Mouse (Mus musculus) midbrain, embryonic 13.5 days (tissue): ENCODE data around the gene Vmn1r81. TPM values are rescaled to one million over a fixed set of nuclear protein-coding genes. Genes with fewer than 3 reads are reported as not detected.

ENCODE experiments used
- ATAC-seq: fragments of 200-750 bp; cut with Nextera tagmentation; 2 replicates; pipeline ENCODE4 v1.8.0; 2017; ENCODE audit warnings: mild to moderate bottlenecking, moderate TSS enrichment, moderate library complexity
- H3K27ac ChIP-seq: fragments of 300-500 bp; sonication (generic); 2 replicates; pipeline ENCODE4 v1.5.1; 2015; ENCODE audit warnings: inconsistent platforms, mild to moderate bottlenecking, moderate library complexity
- H3K27me3 ChIP-seq: fragments of 300-500 bp; sonication (generic); 2 replicates; pipeline ENCODE4 v1.6.1; 2015; ENCODE audit warnings: mild to moderate bottlenecking, inconsistent platforms
- H3K36me3 ChIP-seq: fragments of 300-500 bp; sonication (generic); 2 replicates; pipeline ENCODE4 v1.6.1; 2015; ENCODE audit warnings: mild to moderate bottlenecking, inconsistent platforms
- H3K4me1 ChIP-seq: fragments of 300-500 bp; sonication (generic); replicated peaks from 2 replicates; pipeline ENCODE4 v1.6.1; 2015; ENCODE audit warnings: inconsistent platforms
- H3K4me2 ChIP-seq: fragments of 300-500 bp; sonication (generic); replicated peaks from 2 replicates; pipeline ENCODE4 v1.6.1; 2015; ENCODE audit warnings: moderate library complexity, mild to moderate bottlenecking, inconsistent platforms
- H3K4me3 ChIP-seq: fragments of 300-500 bp; sonication (generic); replicated peaks from 2 replicates; pipeline ENCODE4 v1.5.1; 2015; ENCODE audit warnings: mild to moderate bottlenecking, inconsistent platforms
- H3K9ac ChIP-seq: fragments of 300-500 bp; sonication (generic); replicated peaks from 2 replicates; pipeline ENCODE4 v1.6.1; 2015; ENCODE audit warnings: mild to moderate bottlenecking, inconsistent platforms
- H3K9me3 ChIP-seq: fragments of 300-500 bp; sonication (generic); 2 replicates; pipeline ENCODE4 v1.6.1; 2016; ENCODE audit warnings: mild to moderate bottlenecking, inconsistent platforms
- WGBS: fragments of 180-500 bp; shearing (Covaris S2); methylation state at CpG from one replicate; pipeline ENCODE4 v1.1.7; 2015; 5-methylcytosine and 5-hydroxymethylcytosine counted together
- polyA plus RNA-seq: library from polyadenylated mRNA; unstranded; fragments of >200 nt; fragmentation: Nextera tagmentation; extraction: Ambion mirVana; gene quantifications from 2 replicates; pipeline ENCODE4 v1.2.1, GENCODE M21; 2015

Gene Vmn1r81
- polyA plus RNA-seq, result not detected in 2 replicates

- H3K9ac ChIP-seq, result no peak within 1 kb of the TSS
- H3K4me2 ChIP-seq, result no peak within 1 kb of the TSS
- ATAC-seq, result no peak
- H3K4me3 ChIP-seq, result no peak within 1 kb of the TSS
- peaks cover 13% of the 10 kb centered on the region for H3K9me3 ChIP-seq
- H3K36me3 ChIP-seq, result no peaks in the 10 kb centered on the region
- H3K27me3 ChIP-seq, result no peaks in the 10 kb centered on the region
- no peaks in the 10 kb centered on the region for H3K4me1 ChIP-seq
- H3K27ac ChIP-seq, result no peak within 1 kb of the TSS
- 83% methylated on average over 1 of the region's 1 CpGs for WGBS
These were observed at the start of gene Vmn1r81 for GRCm38 (mm10) chr7:12268169-12268568. Gene Vmn1r81, minus strand, starts transcription at chr7:12268269.

GRCm38 (mm10) chr7:12300130-12300529 lies 32.1 kb upstream of the Vmn1r81 start, which contains the start of gene Vmn1r82:
Gene Vmn1r82, plus strand, starts transcription at chr7:12300430.
- Histone ChIP-seq H3K9ac (no peak within 1 kb of the TSS), H3K27ac (no peak within 1 kb of the TSS), H3K27me3 (no peaks in the 10 kb centered on the region), H3K4me2 (no peak within 1 kb of the TSS), H3K9me3 (peaks cover 16% of the 10 kb centered on the region), H3K4me3 (no peak within 1 kb of the TSS), H3K4me1 (no peaks in the 10 kb centered on the region), H3K36me3 (no peaks in the 10 kb centered on the region)
- ATAC-seq, result no peak
- WGBS, result 62% methylated on average over 2 of the region's 2 CpGs

- no peak for ATAC-seq
These were observed 63.9 kb downstream of the Vmn1r81 start for GRCm38 (mm10) chr7:12204141-12204540.

More at GRCm38 (mm10) chr7:12204141-12204540, 63.9 kb downstream of the Vmn1r81 start:
- Histone ChIP-seq H3K27me3 (no peaks in the 10 kb centered on the region), H3K4me2 (no peak overlapping the region), H3K9ac (no peak overlapping the region), H3K4me1 (no peaks in the 10 kb centered on the region), H3K4me3 (no peak overlapping the region), H3K36me3 (no peaks in the 10 kb centered on the region), H3K9me3 (peaks cover 3% of the 10 kb centered on the region; the same call in 1 of the 2 replicates), H3K27ac (no peak overlapping the region)
- WGBS, result 56% methylated on average over 2 of the region's 2 CpGs

Other genes starting within 250 kb of the Vmn1r81 start
- gene Vmn1r77, start 231.5 kb downstream of the Vmn1r81 start, polyA plus RNA-seq, result not detected in 2 replicates
- gene Vmn1r78, start 118.0 kb downstream of the Vmn1r81 start, polyA plus RNA-seq, result not detected in 2 replicates
- gene Vmn1r79, start 97.0 kb downstream of the Vmn1r81 start, polyA plus RNA-seq, result not detected in 2 replicates
- gene Vmn1r80, start 79.0 kb downstream of the Vmn1r81 start, polyA plus RNA-seq, result not detected in 2 replicates
- gene Vmn1r82, start 32.2 kb upstream of the Vmn1r81 start, polyA plus RNA-seq, result not detected in 2 replicates
- gene Vmn1r83, start 61.2 kb upstream of the Vmn1r81 start, polyA plus RNA-seq, result not detected in 2 replicates
- not detected in 2 replicates for gene Vmn1r84, start 101.0 kb upstream of the Vmn1r81 start, polyA plus RNA-seq
- 8.0 and 10.9 TPM in 2 replicates for gene Zfp551, start 154.5 kb upstream of the Vmn1r81 start, polyA plus RNA-seq
- 61.6 and 65.9 TPM in 2 replicates for gene Zfp606, start 210.0 kb upstream of the Vmn1r81 start, polyA plus RNA-seq
- gene 2900092C05Rik, start 244.2 kb upstream of the Vmn1r81 start, polyA plus RNA-seq, result not detected in 2 replicates